Mouse (Mus musculus) Patski (cell line): ENCODE results near the gene Il1f5. TPM values are rescaled to one million over a fixed set of nuclear protein-coding genes. Genes with fewer than 3 reads are reported as not detected.

Experiments
- ATAC-seq: fragments of 100-300 bp; one replicate; pipeline ENCODE4 v1.8.0; 2021
- CTCF ChIA-PET: fragments of 350-600 bp; sonication (Branson Sonifier 250); formaldehyde crosslinking; loops from one replicate; lab custom pipeline; 2022; ENCODE audit warnings: inconsistent platforms; lab: Charles Lee
- POLR2A ChIA-PET: fragments of 350-600 bp; sonication (Branson Sonifier 250); formaldehyde crosslinking; loops from one replicate; lab custom pipeline; 2022; ENCODE audit warnings: antibody characterized with exemption, inconsistent platforms; lab: Charles Lee
- DNase-seq: peaks from one replicate; pipeline ENCODE4 v3.0.0-alpha.2; 2011; ENCODE audit warnings: low read depth, low spot score
- H3K27me3 ChIP-seq: fragments of 371-371 bp; one replicate; pipeline ENCODE4 v1.5.1; 2021
- CTCF ChIP-seq: fragments of 100-300 bp; IDR thresholded peaks from one replicate; pipeline ENCODE4 v1.5.1; 2021
- in situ Hi-C: fragments of 300-500 bp; cut with MboI; formaldehyde crosslinking; loops from 3 replicates; pipeline ENCODE4 v1.11.1; 2018; ENCODE audit warnings: low pct_unique_long_range_greater_than_20kb, mixed read lengths
- polyA plus RNA-seq: library from polyadenylated mRNA; unstranded; gene quantifications from one replicate; pipeline ENCODE4 v1.2.3, GENCODE M21; 2021

The Il1f5 gene
- not detected for polyA plus RNA-seq

GRCm38 (mm10) chr2:24276654-24277053 lies at the start of gene Il1f5:
Gene Il1f5, plus strand, starts transcription at chr2:24276954.
- peaks cover 25% of the 10 kb centered on the region for H3K27me3 ChIP-seq
- ChIA-PET CTCF (no interaction called here), POLR2A (no interaction called here)
- in situ Hi-C loops: no loop called here
- ATAC-seq (no peak), DNase-seq (no peak)
- no peak for TF ChIP-seq CTCF

- in situ Hi-C loops: no loop called here
- TF ChIP-seq CTCF: no peak
- ChIA-PET POLR2A (no interaction called here), CTCF (no interaction called here)
- no peak for DNase-seq
- no peak for ATAC-seq
- H3K27me3 ChIP-seq: no peaks in the 10 kb centered on the region
These were observed 49.6 kb upstream of the Il1f5 start for GRCm38 (mm10) chr2:24227191-24227590.

GRCm38 (mm10) chr2:24267503-24267902 lies 9.3 kb upstream of the Il1f5 start:
- ChIA-PET POLR2A (no interaction called here), CTCF (no interaction called here)
- H3K27me3 ChIP-seq: no peaks in the 10 kb centered on the region
- DNase-seq: peak; percentile 6
- peak; percentile 78 for ATAC-seq
- no peak for TF ChIP-seq CTCF
- in situ Hi-C loops: no loop called here

- POLR2A ChIA-PET: no interaction called here
- CTCF ChIA-PET: no interaction called here
- ATAC-seq: no peak
- in situ Hi-C loops: no loop called here
- H3K27me3 ChIP-seq: peaks cover 14% of the 10 kb centered on the region
- DNase-seq: no peak
- TF ChIP-seq CTCF: no peak
These were observed 3.1 kb upstream of the Il1f5 start for GRCm38 (mm10) chr2:24273619-24274018.

- no peak for DNase-seq
- CTCF ChIA-PET: interaction anchor here (2.0 kb wide), 1 partner anchor 19 kb away, joined by 5 read pairs; no protein-coding TSS in a partner anchor
- TF ChIP-seq CTCF: no peak
- in situ Hi-C loops: no loop called here
- peaks cover 14% of the 10 kb centered on the region for H3K27me3 ChIP-seq
- ATAC-seq: no peak
- POLR2A ChIA-PET: no interaction called here
These were observed 1.6 kb upstream of the Il1f5 start for GRCm38 (mm10) chr2:24275146-24275545.

- ChIA-PET CTCF (interaction anchor here (1.6 kb wide), 1 partner anchor 117 kb away, joined by 7 read pairs; no protein-coding TSS in a partner anchor), POLR2A (no interaction called here)
- in situ Hi-C loops: loop anchor here (10.0 kb wide), 1 partner anchor 464 kb away; no protein-coding TSS in a partner anchor
- ATAC-seq (no peak), DNase-seq (no peak)
- TF ChIP-seq CTCF: no peak
- H3K27me3 ChIP-seq: peaks cover 3% of the 10 kb centered on the region
These were observed 14.1 kb downstream of the Il1f5 start, which contains the start of gene Il1f10 for GRCm38 (mm10) chr2:24290896-24291295. Gene Il1f10, plus strand, starts transcription at chr2:24291196.

GRCm38 (mm10) chr2:24294616-24295015 lies 17.9 kb downstream of the Il1f5 start:
- in situ Hi-C loops: loop anchor here (5.0 to 10.0 kb wide), 2 partner anchors 113 to 460 kb away; no protein-coding TSS in a partner anchor
- no peaks in the 10 kb centered on the region for H3K27me3 ChIP-seq
- CTCF ChIA-PET: interaction anchor here (1.2 to 4.4 kb wide), 6 partner anchors 9 to 273 kb away, joined by 3 to 89 read pairs (median 4); no protein-coding TSS in a partner anchor
- ATAC-seq: peak; percentile 48
- no peak for TF ChIP-seq CTCF
- POLR2A ChIA-PET: no interaction called here
- DNase-seq: no peak

- POLR2A ChIA-PET: interaction anchor here (0.9 to 1.0 kb wide), 2 partner anchors 11 to 108 kb away, joined by 3 read pairs; no protein-coding TSS in a partner anchor
- DNase-seq (no peak), ATAC-seq (peak; percentile 55)
- no peaks in the 10 kb centered on the region for H3K27me3 ChIP-seq
- CTCF ChIA-PET: interaction anchor here (0.7 to 4.4 kb wide), 27 partner anchors 9 to 276 kb away, joined by 3 to 89 read pairs (median 4); partner anchors contain the start of genes Il1rn and Psd4
- in situ Hi-C loops: loop anchor here (5.0 to 10.0 kb wide), 2 partner anchors 110 to 458 kb away; no protein-coding TSS in a partner anchor
- peak; percentile 81 for TF ChIP-seq CTCF
These were observed 20.1 kb downstream of the Il1f5 start for GRCm38 (mm10) chr2:24296837-24297236.

GRCm38 (mm10) chr2:24311302-24312001 lies 34.7 kb downstream of the Il1f5 start:
- ChIA-PET CTCF (interaction anchor here (0.7 to 1.2 kb wide), 5 partner anchors 11 to 97 kb away, joined by 3 to 5 read pairs (median 3); no protein-coding TSS in a partner anchor), POLR2A (no interaction called here)
- DNase-seq: peak; percentile 79
- ATAC-seq: peak; percentile 84
- no peak for TF ChIP-seq CTCF
- H3K27me3 ChIP-seq: no peaks in the 10 kb centered on the region
- in situ Hi-C loops: loop anchor here (10.0 kb wide), 1 partner anchor 163 kb away; the partner anchor contains the start of gene Pax8

- in situ Hi-C loops: loop anchor here (10.0 kb wide), 1 partner anchor 158 kb away; the partner anchor contains the start of gene Pax8
- no peak for TF ChIP-seq CTCF
- POLR2A ChIA-PET: interaction anchor here (0.9 kb wide), 1 partner anchor 19 kb away, joined by 3 read pairs; the partner anchor contains the start of gene Il1rn
- ATAC-seq (peak; percentile 31), DNase-seq (no peak)
- H3K27me3 ChIP-seq: no peaks in the 10 kb centered on the region
- CTCF ChIA-PET: interaction anchor here (1.0 to 1.6 kb wide), 4 partner anchors 10 to 256 kb away, joined by 3 to 4 read pairs (median 3); no protein-coding TSS in a partner anchor
These were observed 40.2 kb downstream of the Il1f5 start for GRCm38 (mm10) chr2:24316919-24317318.
